31 mouse cellular contexts compared by ENCODE assay signal in genomic region chr6:29622273-29622672, GRCm38 (mm10).
"Had no signal": no experiment of that assay in that cellular context is flagged by ENCODE, and none has a peak within 500 bp of the region (broad histone marks: within the 10 kb centered on the region; RNA-seq: fewer than 3 reads in every experiment).

No protein-coding gene starts in this region.

- H3K9me3 ChIP-seq: limb, embryonic 10.5 days; limb, embryonic 15.5 days; liver, embryonic 12.5 days; liver, embryonic 13.5 days; liver, embryonic 15.5 days; lung, embryonic 15.5 days; midbrain, embryonic 10.5 days; midbrain, embryonic 12.5 days; midbrain, embryonic 13.5 days; midbrain, embryonic 15.5 days; neural tube, embryonic 12.5 days had no signal

- H3K27me3 ChIP-seq: limb, embryonic 12.5 days; limb, embryonic 13.5 days; limb, embryonic 15.5 days; lung, embryonic 15.5 days; midbrain, embryonic 12.5 days; midbrain, embryonic 13.5 days; midbrain, embryonic 15.5 days; neural tube, embryonic 12.5 days had no signal

- H3K4me3 ChIP-seq: left cerebral cortex, adult 2 months; limb, embryonic 10.5 days; limb, embryonic 12.5 days; limb, embryonic 13.5 days; limb, embryonic 15.5 days; liver, embryonic 12.5 days; liver, embryonic 13.5 days; liver, embryonic 15.5 days; lung, embryonic 15.5 days; megakaryocyte, embryonic 14.5 days; midbrain, embryonic 10.5 days; midbrain, embryonic 12.5 days; midbrain, embryonic 13.5 days; midbrain, embryonic 15.5 days; myocyte; neural tube, embryonic 12.5 days had no signal

- H3K4me1 ChIP-seq: limb, embryonic 10.5 days; limb, embryonic 12.5 days; limb, embryonic 13.5 days; limb, embryonic 15.5 days; liver, embryonic 12.5 days; liver, embryonic 13.5 days; liver, embryonic 15.5 days; lung, embryonic 15.5 days; midbrain, embryonic 10.5 days; midbrain, embryonic 12.5 days; midbrain, embryonic 13.5 days; midbrain, embryonic 15.5 days; neural tube, embryonic 12.5 days had no signal

- H3K9ac ChIP-seq: limb, embryonic 12.5 days; limb, embryonic 13.5 days; limb, embryonic 15.5 days; liver, embryonic 12.5 days; liver, embryonic 13.5 days; liver, embryonic 14.5 days; liver, embryonic 15.5 days; liver, postnatal 0 days; lung, embryonic 14.5 days; lung, embryonic 15.5 days; midbrain, embryonic 12.5 days; midbrain, embryonic 13.5 days; midbrain, embryonic 15.5 days; neural tube, embryonic 12.5 days had no signal

- H3K27ac ChIP-seq: left cerebral cortex, adult 2 months; limb, embryonic 10.5 days; limb, embryonic 12.5 days; limb, embryonic 13.5 days; limb, embryonic 15.5 days; liver, embryonic 12.5 days; liver, embryonic 13.5 days; liver, embryonic 14.5 days; liver, embryonic 15.5 days; lung, embryonic 15.5 days; macrophage; midbrain, embryonic 10.5 days; midbrain, embryonic 12.5 days; midbrain, embryonic 13.5 days; midbrain, embryonic 15.5 days; neural tube, embryonic 12.5 days had no signal

- DNase-seq: left cerebral cortex, postnatal 4 days; liver; liver, embryonic 13.5 days; liver, postnatal 0 days; lung, adult 18-20 months; lung, adult 2 months; lung, embryonic 14.5 days; lung, postnatal 10 days; lung, postnatal 14 days; lung, postnatal 4 days; midbrain, embryonic 14.5 days had no signal

- H3K4me2 ChIP-seq: limb, embryonic 12.5 days; limb, embryonic 13.5 days; limb, embryonic 15.5 days; liver, embryonic 11.5 days; liver, embryonic 12.5 days; liver, embryonic 13.5 days; liver, embryonic 15.5 days; lung, embryonic 14.5 days; lung, embryonic 15.5 days; midbrain, embryonic 12.5 days; midbrain, embryonic 13.5 days; midbrain, embryonic 15.5 days; neural tube, embryonic 12.5 days had no signal

- ATAC-seq: liver, embryonic 12.5 days; liver, postnatal 0 days; lung, postnatal 0 days; midbrain, embryonic 13.5 days; midbrain, embryonic 15.5 days; midbrain, embryonic 16.5 days had no signal

- H3K36me3 ChIP-seq: limb, embryonic 10.5 days; limb, embryonic 12.5 days; limb, embryonic 13.5 days; limb, embryonic 15.5 days; liver, embryonic 12.5 days; liver, embryonic 13.5 days; liver, embryonic 15.5 days; lung, embryonic 15.5 days; midbrain, embryonic 10.5 days; midbrain, embryonic 12.5 days; midbrain, embryonic 13.5 days; midbrain, embryonic 15.5 days; neural tube, embryonic 12.5 days had no signal
